Mouse (Mus musculus) midbrain, embryonic 13.5 days (tissue): Measurements from ENCODE around the gene Rab6b. TPM values are rescaled to one million over a fixed set of nuclear protein-coding genes. Genes with fewer than 3 reads are reported as not detected.

Experiments used
- ATAC-seq: fragments of 200-750 bp; cut with Nextera tagmentation; 2 replicates; pipeline ENCODE4 v1.8.0; 2017; ENCODE audit warnings: mild to moderate bottlenecking, moderate TSS enrichment, moderate library complexity
- H3K27ac ChIP-seq: fragments of 300-500 bp; sonication (generic); 2 replicates; pipeline ENCODE4 v1.5.1; 2015; ENCODE audit warnings: inconsistent platforms, mild to moderate bottlenecking, moderate library complexity
- H3K27me3 ChIP-seq: fragments of 300-500 bp; sonication (generic); 2 replicates; pipeline ENCODE4 v1.6.1; 2015; ENCODE audit warnings: mild to moderate bottlenecking, inconsistent platforms
- H3K36me3 ChIP-seq: fragments of 300-500 bp; sonication (generic); 2 replicates; pipeline ENCODE4 v1.6.1; 2015; ENCODE audit warnings: mild to moderate bottlenecking, inconsistent platforms
- H3K4me1 ChIP-seq: fragments of 300-500 bp; sonication (generic); replicated peaks from 2 replicates; pipeline ENCODE4 v1.6.1; 2015; ENCODE audit warnings: inconsistent platforms
- H3K4me2 ChIP-seq: fragments of 300-500 bp; sonication (generic); replicated peaks from 2 replicates; pipeline ENCODE4 v1.6.1; 2015; ENCODE audit warnings: moderate library complexity, mild to moderate bottlenecking, inconsistent platforms
- H3K4me3 ChIP-seq: fragments of 300-500 bp; sonication (generic); replicated peaks from 2 replicates; pipeline ENCODE4 v1.5.1; 2015; ENCODE audit warnings: mild to moderate bottlenecking, inconsistent platforms
- H3K9ac ChIP-seq: fragments of 300-500 bp; sonication (generic); replicated peaks from 2 replicates; pipeline ENCODE4 v1.6.1; 2015; ENCODE audit warnings: mild to moderate bottlenecking, inconsistent platforms
- H3K9me3 ChIP-seq: fragments of 300-500 bp; sonication (generic); 2 replicates; pipeline ENCODE4 v1.6.1; 2016; ENCODE audit warnings: mild to moderate bottlenecking, inconsistent platforms
- WGBS: fragments of 180-500 bp; shearing (Covaris S2); methylation state at CpG from one replicate; pipeline ENCODE4 v1.1.7; 2015; 5-methylcytosine and 5-hydroxymethylcytosine counted together
- polyA plus RNA-seq: library from polyadenylated mRNA; unstranded; fragments of >200 nt; fragmentation: Nextera tagmentation; extraction: Ambion mirVana; gene quantifications from 2 replicates; pipeline ENCODE4 v1.2.1, GENCODE M21; 2015

Rab6b gene
- polyA plus RNA-seq, 1 experiment from 2014 or later = 64.2 TPM

DNA sequence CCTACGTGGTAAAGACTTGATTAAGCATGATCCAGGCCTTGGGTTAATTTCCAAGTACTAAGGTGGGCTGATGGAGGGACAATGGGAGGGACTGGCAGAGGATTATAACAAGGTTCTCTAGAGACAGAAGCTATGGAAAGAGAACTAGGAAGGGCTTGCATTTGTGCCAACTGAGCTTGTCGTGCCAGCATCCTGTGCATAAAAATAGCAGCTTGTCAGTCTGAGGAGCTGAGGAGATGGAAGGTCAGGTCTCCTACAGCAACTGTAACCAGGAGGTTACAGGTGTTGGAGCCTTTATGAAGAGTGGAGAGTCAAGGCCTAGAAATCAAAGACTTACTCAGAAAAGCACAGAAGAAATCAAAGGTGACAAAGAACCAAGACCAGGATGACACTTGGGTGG, 102.0 kb downstream of the Rab6b start:
- no peaks in the 10 kb centered on the region for H3K27me3 ChIP-seq
- H3K4me2 ChIP-seq = no peak overlapping the region
- H3K9me3 ChIP-seq = no peaks in the 10 kb centered on the region
- peaks cover 6% of the 10 kb centered on the region; the same call in 1 of the 2 replicates for H3K4me1 ChIP-seq
- ATAC-seq = no peak
- H3K4me3 ChIP-seq = no peak overlapping the region
- no peaks in the 10 kb centered on the region for H3K36me3 ChIP-seq
- no peak overlapping the region for H3K9ac ChIP-seq
- 64% methylated on average over 2 of the region's 2 CpGs for WGBS
- H3K27ac ChIP-seq = no peak overlapping the region

DNA sequence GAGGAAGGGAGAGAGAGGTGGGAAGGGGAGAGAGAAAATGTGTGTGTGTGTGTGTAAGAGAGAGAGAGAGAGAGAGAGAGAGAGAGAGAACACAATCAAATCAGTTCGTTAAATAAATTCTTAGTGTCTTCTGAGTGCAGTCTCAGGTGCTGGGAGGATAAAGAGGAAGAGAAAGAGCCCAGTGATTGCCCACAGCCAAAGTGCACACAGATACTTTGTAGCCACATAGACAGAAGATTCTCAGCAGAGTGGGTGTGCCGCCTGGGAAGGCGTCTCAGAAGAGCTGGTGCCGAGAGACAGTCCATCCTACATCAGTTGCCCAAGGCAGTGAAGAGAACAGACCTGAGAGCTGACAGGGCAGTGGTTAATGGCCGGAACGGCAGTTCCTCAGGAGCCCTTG, 102.7 kb downstream of the Rab6b start:
- no peak overlapping the region for H3K4me3 ChIP-seq
- H3K27ac ChIP-seq = no peak overlapping the region
- ATAC-seq = no peak
- peaks cover under 1% of the 10 kb centered on the region; the same call in 1 of the 2 replicates for H3K4me1 ChIP-seq
- no peaks in the 10 kb centered on the region for H3K36me3 ChIP-seq
- H3K4me2 ChIP-seq = no peak overlapping the region
- H3K9ac ChIP-seq = no peak overlapping the region
- 87% methylated on average over 6 of the region's 6 CpGs for WGBS
- H3K9me3 ChIP-seq = no peaks in the 10 kb centered on the region
- no peaks in the 10 kb centered on the region for H3K27me3 ChIP-seq

DNA sequence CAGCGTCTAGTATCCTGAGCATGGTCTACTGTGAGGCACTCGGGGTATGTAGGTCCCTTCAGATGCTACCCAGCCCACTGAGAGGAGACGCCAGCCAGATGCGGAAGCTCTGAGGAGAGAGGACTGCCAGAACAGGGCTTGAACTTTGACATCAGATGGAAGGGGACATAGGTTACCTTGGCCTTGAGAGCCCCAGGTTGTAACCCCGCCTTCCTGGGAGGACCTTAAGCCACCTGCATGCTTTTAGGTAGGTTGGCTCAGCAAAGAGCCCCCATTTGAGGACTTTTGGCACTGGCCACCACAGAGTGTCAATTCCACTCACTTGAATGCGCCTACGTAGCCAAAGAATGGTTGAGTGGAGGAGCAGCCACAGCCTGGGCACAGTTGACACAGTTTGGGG, 113.1 kb downstream of the Rab6b start:
- no peaks in the 10 kb centered on the region for H3K36me3 ChIP-seq
- no peak overlapping the region for H3K27ac ChIP-seq
- no peak for ATAC-seq
- no peak overlapping the region for H3K9ac ChIP-seq
- H3K4me1 ChIP-seq = no peaks in the 10 kb centered on the region
- H3K27me3 ChIP-seq = no peaks in the 10 kb centered on the region
- WGBS = 98% methylated on average over 7 of the region's 7 CpGs
- H3K9me3 ChIP-seq = no peaks in the 10 kb centered on the region
- no peak overlapping the region for H3K4me2 ChIP-seq
- no peak overlapping the region for H3K4me3 ChIP-seq

DNA sequence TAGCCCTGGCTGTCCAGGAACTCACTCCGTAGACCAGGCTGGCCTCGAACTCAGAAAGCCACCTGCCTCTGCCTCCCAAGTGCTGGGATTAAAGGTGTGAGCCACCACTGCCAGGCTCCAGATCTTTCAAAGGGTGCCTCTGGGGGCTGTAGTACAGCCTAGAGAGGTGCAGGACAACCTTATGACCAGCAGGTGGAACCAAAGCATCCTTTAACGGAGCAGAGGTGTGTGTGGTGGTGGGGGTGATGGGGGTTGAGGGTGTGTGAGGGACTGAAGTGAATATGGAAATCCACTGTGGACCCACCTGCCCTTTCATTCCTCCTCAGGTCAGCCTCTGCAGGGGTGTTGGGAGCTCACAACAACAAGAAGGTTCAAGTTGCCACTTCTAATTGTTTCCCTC, 113.9 kb downstream of the Rab6b start:
- peaks cover 5% of the 10 kb centered on the region; the same call in 1 of the 2 replicates for H3K4me1 ChIP-seq
- ATAC-seq = no peak
- no peak overlapping the region for H3K27ac ChIP-seq
- no peak overlapping the region for H3K4me3 ChIP-seq
- 71% methylated on average over 3 of the region's 3 CpGs for WGBS
- H3K4me2 ChIP-seq = no peak overlapping the region
- H3K36me3 ChIP-seq = no peaks in the 10 kb centered on the region
- H3K9me3 ChIP-seq = no peaks in the 10 kb centered on the region
- no peak overlapping the region for H3K9ac ChIP-seq
- no peaks in the 10 kb centered on the region for H3K27me3 ChIP-seq

DNA sequence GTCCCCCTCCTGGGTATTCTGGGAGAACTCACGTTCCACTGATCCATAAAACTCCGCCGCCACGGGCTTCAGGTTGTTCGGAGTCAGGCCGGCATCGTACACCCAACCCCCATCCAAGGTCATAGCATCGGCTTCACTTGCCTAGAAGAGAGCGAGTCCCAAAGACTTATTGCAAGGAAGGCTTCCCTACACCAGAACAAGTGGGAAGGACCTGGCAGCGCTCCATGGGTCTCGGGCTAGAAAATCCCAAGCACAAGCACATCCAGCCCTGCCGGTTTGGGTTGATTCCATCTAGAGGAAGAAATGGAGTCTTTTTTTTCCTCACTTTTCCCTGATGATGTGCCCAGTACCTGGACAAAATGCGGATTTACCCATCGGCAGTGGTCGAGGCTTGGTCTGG, 115.2 kb downstream of the Rab6b start:
- no peak overlapping the region for H3K9ac ChIP-seq
- WGBS = 92% methylated on average over 15 of the region's 15 CpGs
- H3K4me3 ChIP-seq = no peak overlapping the region
- no peaks in the 10 kb centered on the region for H3K9me3 ChIP-seq
- no peak for ATAC-seq
- no peak overlapping the region for H3K4me2 ChIP-seq
- H3K4me1 ChIP-seq = peaks cover 11% of the 10 kb centered on the region; the same call in 1 of the 2 replicates
- H3K36me3 ChIP-seq = no peaks in the 10 kb centered on the region
- no peak overlapping the region for H3K27ac ChIP-seq
- no peaks in the 10 kb centered on the region for H3K27me3 ChIP-seq

DNA sequence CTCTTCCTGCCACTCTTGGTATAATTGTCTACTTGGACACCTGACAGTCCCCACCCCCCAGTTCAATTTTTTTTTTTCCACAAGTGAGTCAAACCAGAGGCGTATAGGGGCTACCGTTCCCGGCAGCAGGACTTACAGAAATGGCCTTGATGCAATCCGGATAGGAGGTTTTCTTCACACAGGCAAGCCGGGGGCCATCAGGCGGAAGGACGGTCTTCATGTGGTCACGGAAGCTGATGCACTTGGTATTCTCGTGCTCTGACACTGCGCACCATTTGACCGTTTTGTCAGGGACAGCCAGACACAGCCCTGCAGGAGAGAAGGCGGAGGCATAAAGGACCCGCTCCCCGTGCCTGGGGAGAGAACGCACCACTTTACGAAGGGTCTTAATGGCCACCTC, 116.2 kb downstream of the Rab6b start:
- Histone ChIP-seq H3K36me3 (no peaks in the 10 kb centered on the region), H3K9me3 (no peaks in the 10 kb centered on the region), H3K4me3 (no peak overlapping the region), H3K9ac (no peak overlapping the region), H3K4me2 (no peak overlapping the region), H3K4me1 (peaks cover 11% of the 10 kb centered on the region; the same call in 1 of the 2 replicates), H3K27me3 (no peaks in the 10 kb centered on the region), H3K27ac (no peak overlapping the region)
- ATAC-seq = no peak
- 92% methylated on average over 16 of the region's 16 CpGs for WGBS

DNA sequence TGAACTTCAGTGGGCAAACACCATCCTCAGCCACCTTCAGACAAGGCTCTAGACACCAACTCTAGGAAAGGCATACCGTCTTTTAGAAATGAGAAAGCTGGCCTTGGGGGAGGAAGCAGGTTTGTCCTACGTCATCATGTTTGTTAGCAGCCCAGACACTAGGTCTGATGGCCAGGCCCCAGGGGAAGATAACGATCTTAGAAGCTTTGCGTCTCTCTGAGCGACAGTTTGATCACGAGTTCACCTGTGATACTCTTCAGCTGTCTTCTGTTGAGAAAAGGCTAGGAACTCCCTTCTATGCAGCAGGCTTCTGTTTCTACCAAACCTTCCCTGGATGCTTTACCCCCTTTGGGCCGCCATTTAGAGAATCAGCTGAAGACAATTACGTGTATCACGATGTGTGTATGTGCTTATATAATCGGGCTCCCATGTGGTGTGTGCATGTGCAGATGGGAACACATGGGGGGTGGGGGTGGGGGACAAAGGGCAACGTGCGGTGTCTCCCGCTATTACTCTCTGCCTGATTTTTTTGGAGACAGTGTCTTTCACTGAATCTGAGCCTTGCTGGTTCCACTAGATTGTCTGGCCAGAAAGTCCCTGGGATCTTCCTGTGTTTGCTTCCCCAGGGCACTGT, 116.9 kb downstream of the Rab6b start:
- no peak for ATAC-seq
- Histone ChIP-seq H3K27me3 (no peaks in the 10 kb centered on the region), H3K27ac (no peak overlapping the region), H3K4me1 (peaks cover 11% of the 10 kb centered on the region; the same call in 1 of the 2 replicates), H3K4me3 (no peak overlapping the region), H3K9me3 (no peaks in the 10 kb centered on the region), H3K36me3 (no peaks in the 10 kb centered on the region), H3K4me2 (no peak overlapping the region), H3K9ac (no peak overlapping the region)
- 87% methylated on average over 13 of the region's 13 CpGs for WGBS

DNA sequence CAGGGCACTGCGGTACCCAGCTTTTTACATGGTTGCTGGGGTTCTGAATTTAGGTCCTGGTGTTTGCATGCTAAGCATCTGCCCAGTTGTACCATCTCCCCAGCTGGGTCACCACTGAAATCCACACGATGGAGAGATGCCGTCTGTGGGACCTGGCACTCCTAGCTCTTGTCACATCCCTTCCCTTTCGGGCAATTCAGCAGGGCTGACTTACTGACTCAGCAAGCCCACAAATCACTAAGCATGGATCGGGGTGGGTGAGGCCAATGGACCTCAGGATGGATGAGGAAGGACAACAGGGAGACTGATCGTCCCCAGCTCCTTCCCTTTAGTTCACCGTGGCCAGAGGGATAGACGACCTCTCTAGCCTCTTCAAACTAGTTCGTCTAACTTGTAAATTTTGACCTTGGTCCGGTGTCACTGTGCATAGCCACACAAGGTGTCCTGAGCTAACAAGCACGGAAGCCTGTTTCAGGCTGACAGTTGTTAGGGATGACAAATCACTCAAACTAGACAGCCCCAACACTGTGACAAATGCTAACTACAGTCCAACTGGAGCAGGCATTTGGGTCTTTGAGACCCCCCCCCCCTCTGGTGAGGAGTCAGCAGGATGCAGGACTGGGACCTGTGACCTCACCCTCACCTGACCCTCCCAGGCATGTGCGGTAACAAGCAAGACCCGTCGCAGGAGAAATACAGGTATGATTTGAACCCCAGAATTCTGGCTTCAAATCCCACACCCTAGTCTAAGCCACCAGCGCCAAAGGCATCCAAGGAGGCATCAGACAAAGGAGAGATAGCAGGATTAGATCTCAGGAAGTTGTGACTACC, 117.7 kb downstream of the Rab6b start:
- H3K4me2 ChIP-seq = 0 out of 2 replicates have a peak overlapping the region, but pooled peaks have one; percentile 37
- H3K9ac ChIP-seq = no peak overlapping the region
- H3K27me3 ChIP-seq = no peaks in the 10 kb centered on the region
- no peak overlapping the region for H3K4me3 ChIP-seq
- H3K36me3 ChIP-seq = no peaks in the 10 kb centered on the region
- ATAC-seq = no peak
- WGBS = 88% methylated on average over 15 of the region's 15 CpGs
- no peaks in the 10 kb centered on the region for H3K9me3 ChIP-seq
- H3K27ac ChIP-seq = no peak overlapping the region
- peaks cover 11% of the 10 kb centered on the region; the same call in 1 of the 2 replicates for H3K4me1 ChIP-seq

DNA sequence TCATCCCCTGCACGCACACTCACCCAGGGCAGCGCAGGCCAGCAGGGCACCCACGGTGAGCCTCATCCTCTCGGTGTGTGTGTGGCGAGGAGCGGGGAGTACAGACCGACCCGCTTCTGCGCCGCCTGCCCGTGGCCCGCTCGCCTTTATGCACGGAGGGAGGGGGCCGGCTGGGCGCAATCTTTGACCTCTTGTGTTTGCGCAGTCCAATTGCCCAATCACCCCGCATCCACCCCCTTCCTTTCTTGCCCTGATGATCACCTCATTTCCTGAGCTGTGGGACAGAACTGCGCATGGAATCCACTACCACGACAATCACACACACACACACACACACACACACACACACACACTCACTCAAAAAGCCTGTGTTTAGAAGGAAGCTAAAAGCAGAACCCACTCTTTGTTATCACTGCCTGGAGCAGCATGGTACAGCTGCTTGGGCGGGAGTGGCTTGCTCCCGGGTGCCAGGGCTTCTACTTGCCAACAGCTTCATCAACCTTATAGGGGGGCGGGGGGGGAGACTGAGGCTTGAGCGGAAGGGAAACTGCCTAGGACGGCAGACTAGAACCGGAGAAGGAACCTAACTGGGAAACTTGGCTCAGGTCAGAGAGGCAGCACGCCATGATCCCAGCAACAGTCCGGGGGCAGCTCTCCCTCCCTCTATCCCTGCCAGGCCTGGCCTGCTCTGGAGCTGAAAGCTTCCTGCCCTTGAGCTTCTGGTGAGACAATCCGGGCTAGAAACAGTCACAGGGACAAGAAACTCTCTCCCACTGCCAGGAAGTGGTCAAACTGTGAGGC, 118.8 kb downstream of the Rab6b start, which contains the start of the genes Gm20425 and Trf:
TSS of gene Gm20425 (minus strand) at position 157 of the 801 bp plus-strand sequence.
TSS of gene Trf (minus strand) at position 294 of the 801 bp plus-strand sequence.
- Histone ChIP-seq H3K4me1 (peaks cover 16% of the 10 kb centered on the region; the same call in 1 of the 2 replicates), H3K4me3 (no peak within 1 kb of the TSS; the same call in 1 of the 2 replicates), H3K4me2 (peak within 1 kb of the TSS; percentile 37), H3K9me3 (no peaks in the 10 kb centered on the region), H3K36me3 (no peaks in the 10 kb centered on the region), H3K9ac (peak within 1 kb of the TSS; percentile 10; the same call in 1 of the 2 replicates), H3K27me3 (no peaks in the 10 kb centered on the region), H3K27ac (peak within 1 kb of the TSS; percentile 58; the same call in 1 of the 2 replicates)
- peak; percentile 56 for ATAC-seq
- WGBS = 54% methylated on average over 29 of the region's 29 CpGs

DNA sequence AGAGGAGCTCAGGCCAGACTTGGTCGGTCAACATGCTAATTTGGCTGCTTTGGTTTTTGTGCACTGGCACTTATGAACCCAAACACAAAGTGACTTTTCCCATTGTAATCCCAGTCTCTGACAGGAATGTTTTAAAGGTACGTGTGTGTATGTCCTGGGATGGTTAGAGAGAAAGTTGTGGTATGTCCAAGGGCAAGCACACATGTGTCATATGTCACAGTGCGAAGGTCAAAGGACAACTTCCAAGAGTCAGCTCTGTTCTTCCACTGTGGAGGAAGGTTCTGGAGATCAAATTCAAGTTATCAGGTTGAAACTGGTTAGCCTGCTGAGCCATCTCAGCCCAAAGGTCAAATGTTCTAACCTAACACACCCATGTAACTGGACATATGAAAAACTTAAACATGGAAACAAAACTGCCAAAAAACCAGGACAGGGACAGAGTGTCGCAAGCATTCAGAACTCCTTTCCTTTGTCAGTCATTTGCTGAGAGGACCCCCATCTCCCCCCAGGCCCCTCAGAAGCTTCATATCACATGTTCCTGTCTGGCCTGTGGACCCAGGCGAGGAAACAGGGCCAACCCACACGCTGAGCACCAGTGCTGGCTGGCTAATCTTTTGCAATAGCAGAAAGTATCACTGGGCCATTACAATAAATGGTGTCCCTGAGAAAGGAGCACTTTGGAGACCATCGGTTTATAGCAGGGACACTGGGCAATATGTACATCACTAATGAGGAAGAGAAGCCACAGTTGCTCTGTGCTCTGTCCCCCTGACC, 120.8 kb downstream of the Rab6b start:
- no peak overlapping the region for H3K4me3 ChIP-seq
- H3K4me1 ChIP-seq = peaks cover 16% of the 10 kb centered on the region; the same call in 1 of the 2 replicates

DNA sequence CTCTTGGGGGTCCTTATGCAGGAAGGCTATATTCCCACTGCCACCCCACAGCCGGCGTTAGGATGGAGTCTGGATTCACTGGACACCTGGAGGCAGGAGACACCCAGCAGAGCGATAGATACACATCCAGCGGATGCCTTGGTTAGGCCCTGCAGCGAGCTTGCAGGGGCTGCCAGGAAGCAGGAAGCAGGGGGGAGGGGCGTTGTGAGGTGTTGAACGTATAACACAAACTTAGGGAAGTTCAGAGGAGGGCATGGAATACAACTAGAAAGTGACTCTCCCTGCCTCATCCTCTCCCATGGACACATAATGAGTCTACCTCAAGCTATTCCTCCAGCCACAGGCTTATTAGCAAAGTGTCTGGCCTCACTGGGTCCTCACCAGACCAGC, 121.4 kb downstream of the Rab6b start:
- Histone ChIP-seq H3K27me3 (no peaks in the 10 kb centered on the region), H3K36me3 (no peaks in the 10 kb centered on the region), H3K9me3 (no peaks in the 10 kb centered on the region), H3K4me2 (no peak overlapping the region), H3K4me3 (no peak overlapping the region), H3K9ac (no peak overlapping the region), H3K4me1 (peaks cover 16% of the 10 kb centered on the region; the same call in 1 of the 2 replicates), H3K27ac (no peak overlapping the region)
- ATAC-seq = no peak
- WGBS = 79% methylated on average over 7 of the region's 7 CpGs

More for the DNA sequence above, 120.8 kb downstream of the Rab6b start:
- ATAC-seq = no peak
- Histone ChIP-seq H3K9me3 (no peaks in the 10 kb centered on the region), H3K27me3 (no peaks in the 10 kb centered on the region), H3K36me3 (no peaks in the 10 kb centered on the region), H3K27ac (no peak overlapping the region), H3K9ac (no peak overlapping the region), H3K4me2 (no peak overlapping the region)
- WGBS = 86% methylated on average over 7 of the region's 7 CpGs
